Mouse (Mus musculus): ENCODE data around the gene Kalrn.

Kalrn gene

DNA sequence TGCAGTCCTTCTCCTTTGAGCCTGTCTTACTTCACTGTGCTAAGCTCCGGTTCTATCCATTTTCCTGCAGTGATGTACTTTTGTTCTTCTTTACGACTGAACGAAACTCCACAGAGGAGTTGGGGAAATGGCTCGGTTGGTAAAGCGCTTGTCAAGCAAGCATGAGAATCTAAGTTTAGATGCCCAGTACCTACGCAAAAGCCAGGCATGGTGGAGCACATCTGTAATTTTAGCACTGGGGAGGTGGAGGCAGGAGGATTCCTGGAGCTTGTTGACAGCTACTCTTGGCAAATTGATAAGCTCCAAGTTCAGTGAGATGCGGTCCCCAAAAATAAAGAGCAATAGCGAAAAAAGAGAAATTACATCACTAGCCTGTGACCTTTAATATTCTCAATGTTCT, 82.1 kb downstream of the Kalrn start:
- DNase-seq: no peak

DNA sequence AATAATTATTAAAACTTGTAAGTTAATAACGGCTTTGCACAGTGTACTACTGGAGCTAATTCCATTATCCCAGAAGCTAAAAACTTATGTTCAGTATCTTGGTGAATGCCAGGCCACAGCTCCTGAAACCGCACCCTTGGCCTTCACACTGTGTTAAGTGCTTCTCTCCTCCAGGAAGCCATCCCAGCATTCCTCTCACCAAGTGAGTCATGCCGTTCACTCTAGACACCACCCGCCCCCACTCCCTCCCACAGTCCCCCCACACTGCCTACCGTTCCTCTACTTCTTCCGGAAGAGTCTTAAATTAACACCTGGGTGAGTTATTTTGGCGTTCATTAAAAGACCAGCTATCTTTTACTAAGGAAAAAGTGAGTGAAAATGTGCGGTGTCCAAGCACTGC, 82.8 kb downstream of the Kalrn start:
- no peak for DNase-seq

GRCm38 (mm10) chr16:34489805-34490325, 83.5 kb downstream of the Kalrn start:
- no peak for DNase-seq

- DNase-seq: no peak
These were observed 85.5 kb downstream of the Kalrn start for GRCm38 (mm10) chr16:34487823-34488222.

GRCm38 (mm10) chr16:34487268-34487667, 86.1 kb downstream of the Kalrn start:
- DNase-seq: no peak

DNA sequence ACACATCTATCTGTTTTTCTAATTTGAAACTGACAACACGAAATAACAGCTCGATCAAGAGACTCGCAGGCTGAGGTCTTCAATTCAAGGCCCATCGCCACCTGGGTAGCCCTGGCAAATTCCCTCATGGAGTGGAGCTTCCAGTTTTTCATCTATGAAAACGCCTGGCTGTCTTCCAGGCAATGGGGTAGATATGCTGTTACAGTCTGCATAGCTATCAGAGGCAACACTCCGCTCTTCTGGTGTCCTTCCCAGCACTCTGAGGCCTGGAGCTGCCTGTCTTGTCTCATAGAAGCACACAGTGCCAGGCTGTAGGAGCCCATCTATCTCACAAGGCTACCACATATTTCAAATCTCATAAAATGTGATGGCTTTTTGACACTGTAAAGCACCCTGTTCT, 87.8 kb downstream of the Kalrn start:
- DNase-seq: no peak

DNA sequence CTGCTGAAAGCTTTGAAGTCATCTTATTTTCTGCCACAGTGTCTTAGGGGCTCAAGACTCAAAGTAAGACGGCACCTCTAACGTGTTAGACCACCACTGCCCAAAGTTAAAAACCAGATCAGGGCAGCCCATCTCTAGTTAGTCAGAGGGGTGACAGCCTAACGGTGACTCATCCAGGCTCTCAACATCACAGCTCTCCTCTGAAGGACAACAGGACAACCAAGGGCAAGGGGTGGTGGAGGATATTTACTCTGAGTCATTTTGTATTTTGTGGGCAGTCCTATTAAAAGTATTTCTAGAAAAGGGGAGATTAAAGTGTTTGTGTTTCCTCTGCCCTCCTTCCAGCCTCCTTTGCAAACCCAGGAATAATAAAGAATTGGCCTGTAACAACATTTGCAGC, 88.4 kb downstream of the Kalrn start:
- no peak for DNase-seq

DNA sequence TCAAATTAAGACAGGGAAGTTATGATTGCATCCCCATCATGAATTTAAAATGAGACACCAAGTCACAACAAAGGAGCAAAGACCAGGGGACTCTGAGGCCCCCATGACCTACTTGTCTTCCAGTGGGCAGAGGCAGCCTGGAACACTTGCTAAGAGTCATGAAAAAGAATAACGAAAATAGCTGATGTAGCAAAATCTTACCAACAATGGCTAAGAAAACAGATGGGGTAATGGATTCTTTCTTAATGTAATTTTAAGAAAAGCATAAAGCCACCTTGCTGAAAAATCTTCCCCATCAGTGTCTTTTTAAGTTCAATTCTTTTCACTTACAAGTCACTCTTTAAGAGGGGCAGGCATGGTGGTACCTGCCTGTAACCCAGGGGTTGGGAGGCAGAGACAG, 89.1 kb downstream of the Kalrn start:
- no peak for DNase-seq

DNA sequence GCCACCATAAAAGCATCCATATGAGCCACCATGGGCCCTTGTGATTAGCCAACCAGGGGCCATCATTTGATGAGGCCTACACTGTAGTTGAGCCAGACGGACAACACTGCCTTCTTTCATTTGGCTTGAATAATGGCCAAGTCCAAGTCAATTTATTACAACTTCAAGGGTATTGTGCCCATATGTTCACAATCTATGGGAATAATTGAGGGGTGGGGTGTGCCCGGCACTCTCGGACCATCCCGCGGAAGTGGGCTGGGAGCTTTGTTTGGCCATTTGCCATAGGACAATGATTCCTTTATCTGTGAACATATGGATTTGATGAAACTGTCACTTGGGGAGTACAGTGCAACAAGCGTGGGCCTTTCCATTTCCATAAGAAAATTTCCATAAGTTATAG, 89.6 kb downstream of the Kalrn start:
- DNase-seq: no peak

GRCm38 (mm10) chr16:34474741-34475140, 98.6 kb downstream of the Kalrn start:
- DNase-seq: no peak

- DNase-seq: no peak
These were observed 99.4 kb downstream of the Kalrn start for GRCm38 (mm10) chr16:34473891-34474290.

GRCm38 (mm10) chr16:34471441-34471840, 101.9 kb downstream of the Kalrn start:
- DNase-seq: no peak

- DNase-seq: no peak
These were observed 103.0 kb downstream of the Kalrn start for GRCm38 (mm10) chr16:34470343-34470742.

DNA sequence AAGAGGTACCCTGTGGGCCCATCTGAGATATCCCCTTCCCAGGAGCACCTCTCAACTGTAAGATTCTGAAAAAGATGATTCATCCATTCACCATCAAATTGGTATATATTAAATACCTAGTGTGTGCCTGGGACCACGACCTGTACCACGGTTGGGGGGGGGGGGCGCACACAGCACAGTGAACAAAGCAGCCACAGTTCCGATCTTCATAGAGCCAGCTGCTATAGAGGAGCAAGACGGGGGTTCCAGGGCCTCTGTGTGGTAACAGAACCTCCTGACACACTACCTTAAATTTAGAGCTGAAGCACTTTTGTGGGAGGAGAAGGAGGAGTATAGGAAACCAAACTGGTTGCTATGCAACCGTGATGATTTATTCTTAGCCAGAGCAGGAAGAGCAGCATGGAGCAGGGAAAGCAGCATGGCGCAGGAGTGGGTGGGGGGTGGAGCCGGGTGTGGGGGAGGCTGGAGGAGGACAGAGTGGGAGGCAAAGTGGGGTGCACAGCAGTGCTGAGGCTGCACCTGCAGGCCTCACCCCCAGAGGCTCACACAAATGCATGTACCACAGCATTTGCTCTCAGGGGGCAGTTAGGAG, 104.0 kb downstream of the Kalrn start:
- peak; percentile 12 for DNase-seq

DNA sequence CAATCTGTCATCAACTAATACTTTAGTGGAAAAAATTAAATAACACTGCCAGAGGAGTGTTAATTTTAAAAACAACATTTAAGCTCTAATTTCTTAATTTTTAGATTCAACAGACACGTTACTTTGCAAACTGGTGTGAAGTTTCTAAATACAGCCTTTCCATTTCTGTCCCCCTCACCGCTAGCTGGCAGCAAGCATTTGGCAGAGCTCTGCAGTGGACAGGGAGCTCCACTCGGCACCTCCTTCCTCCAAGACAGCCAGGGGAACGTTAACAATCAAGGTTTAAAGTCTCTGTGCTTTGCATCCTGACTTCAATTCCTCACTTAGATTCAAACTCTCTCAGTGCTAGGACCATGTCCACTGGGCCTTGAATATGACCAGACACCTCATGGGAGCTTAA, 106.7 kb downstream of the Kalrn start:
- DNase-seq: no peak

DNA sequence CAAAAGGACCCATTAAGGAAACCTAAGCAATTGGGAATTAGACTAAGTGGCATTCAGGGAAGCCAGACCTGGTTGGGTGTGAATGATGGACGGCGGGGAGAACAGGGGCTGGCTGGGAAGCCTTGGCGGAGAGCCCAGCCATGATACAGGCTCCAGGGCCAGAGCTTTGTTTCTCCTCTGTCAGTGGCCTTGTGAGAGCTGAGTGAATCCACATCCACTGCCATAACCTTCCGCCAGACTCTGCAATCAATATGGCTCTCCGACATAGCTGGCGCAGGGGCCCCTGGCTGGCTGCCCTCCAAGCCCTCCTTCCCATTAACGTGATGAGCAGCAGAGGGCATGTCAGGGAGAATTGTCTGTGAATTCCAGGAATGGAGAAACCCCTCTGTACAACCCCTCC, 117.0 kb downstream of the Kalrn start:
- DNase-seq: peak; percentile 50

DNA sequence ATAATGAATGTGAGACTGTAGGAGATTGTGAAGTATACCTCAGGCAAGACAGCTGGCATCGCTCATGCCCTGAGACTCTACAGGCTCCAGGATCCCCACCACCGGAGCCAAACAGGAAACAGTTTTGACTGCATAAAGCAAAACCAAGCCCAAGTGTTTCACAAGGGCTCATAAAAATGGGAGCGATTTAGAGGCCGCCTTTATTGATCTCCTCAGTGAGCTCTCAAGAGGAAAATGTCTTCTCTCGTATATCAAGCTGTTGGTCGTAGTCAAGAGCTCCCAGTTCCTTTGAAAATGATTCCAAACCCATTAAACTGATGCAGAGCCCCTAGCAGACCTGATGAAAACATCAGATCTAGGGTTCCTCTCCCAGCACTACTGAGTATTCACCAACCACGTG, 127.7 kb downstream of the Kalrn start:
- DNase-seq: no peak

DNA sequence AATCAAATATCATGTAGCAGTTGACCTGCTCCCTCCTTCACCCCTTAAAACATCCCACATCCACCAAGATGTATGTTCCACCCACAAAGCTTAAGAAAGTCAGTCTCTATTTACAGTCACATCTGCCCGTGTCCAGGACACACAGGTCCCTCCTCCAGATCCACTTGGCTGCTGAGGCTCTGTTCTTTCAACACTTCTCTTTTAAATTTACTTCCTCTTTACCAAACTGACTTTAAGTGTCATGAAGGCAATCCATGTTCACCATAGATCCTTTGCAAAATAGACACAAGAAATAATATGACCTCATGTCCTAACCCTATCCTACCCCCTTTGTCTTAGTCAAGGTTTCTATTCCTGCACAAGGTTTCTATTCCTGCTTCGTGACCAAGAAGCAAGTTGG, 131.6 kb downstream of the Kalrn start:
- no peak for DNase-seq

- peak; percentile 65 for DNase-seq
These were observed 132.3 kb downstream of the Kalrn start for GRCm38 (mm10) chr16:34440994-34441414.

GRCm38 (mm10) chr16:34440019-34440615, 133.2 kb downstream of the Kalrn start:
- DNase-seq: no peak

DNA sequence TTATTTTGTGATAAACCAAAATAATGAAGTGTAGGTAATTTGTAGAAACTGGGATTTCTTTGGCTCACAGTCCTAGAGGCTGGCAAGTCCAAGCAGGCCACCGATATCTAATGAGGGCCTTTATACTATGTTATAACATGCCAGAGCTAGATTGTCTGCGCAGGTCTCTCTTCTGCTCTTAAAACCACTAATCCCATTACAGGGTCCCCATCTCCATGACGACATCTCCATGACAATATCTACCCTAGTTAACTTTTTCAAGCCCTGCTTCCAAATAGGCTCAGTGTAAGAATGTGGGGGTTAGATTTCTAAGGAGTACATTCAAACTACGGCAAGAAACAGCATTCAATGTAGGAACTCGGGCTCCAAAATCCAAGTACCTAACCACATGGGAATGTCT, 143.2 kb downstream of the Kalrn start:
- DNase-seq: no peak

GRCm38 (mm10) chr16:34427654-34428053, 145.7 kb downstream of the Kalrn start:
- DNase-seq: no peak

DNA sequence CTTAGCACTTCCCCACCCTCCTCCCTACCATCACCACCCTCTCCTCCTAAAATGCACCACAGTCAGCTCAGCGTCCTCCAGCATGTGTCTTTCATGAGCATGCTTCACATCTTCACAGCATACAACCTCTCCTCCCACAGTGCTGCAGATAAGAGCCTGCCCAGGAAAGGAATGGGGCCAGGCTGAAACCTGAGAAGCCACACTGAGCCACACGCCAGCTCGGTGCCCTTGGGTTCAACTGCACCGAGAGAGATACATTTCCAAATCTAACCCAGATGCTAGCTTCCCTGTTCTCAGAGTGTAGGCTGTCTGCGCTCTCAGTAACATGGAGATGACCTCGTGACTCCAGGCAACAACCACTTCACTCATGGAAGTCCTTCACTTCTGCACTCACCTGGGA, 151.9 kb downstream of the Kalrn start:
- DNase-seq: no peak

DNA sequence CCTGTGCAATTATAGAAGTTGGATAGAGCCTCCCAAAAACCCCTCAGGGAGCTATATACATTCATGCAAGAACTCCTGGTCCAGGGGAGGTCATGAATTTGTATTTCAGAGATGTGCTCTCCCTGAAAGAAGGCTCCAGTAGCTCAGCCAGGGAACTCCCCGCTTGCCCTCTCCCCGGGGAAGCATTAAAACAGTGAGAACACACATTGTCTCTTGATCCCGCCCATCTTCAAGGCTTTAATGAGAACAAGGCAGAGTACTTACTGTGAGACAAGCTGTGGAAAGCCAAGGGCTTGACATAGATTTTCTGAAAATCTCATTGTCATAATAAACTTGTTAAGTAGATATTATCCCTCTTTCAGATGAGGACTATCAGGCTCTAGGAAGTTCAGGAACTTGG, 155.4 kb downstream of the Kalrn start:
- DNase-seq: no peak

GRCm38 (mm10) chr16:34417383-34417782, 155.9 kb downstream of the Kalrn start:
- no peak for DNase-seq
